Mouse (Mus musculus): ENCODE results near the gene Erv3. TPM values are rescaled to one million over a fixed set of nuclear protein-coding genes. Genes with fewer than 3 reads are reported as not detected.

The Erv3 gene
- polyA plus RNA-seq, 1 experiment from 2014 or later: not detected

DNA sequence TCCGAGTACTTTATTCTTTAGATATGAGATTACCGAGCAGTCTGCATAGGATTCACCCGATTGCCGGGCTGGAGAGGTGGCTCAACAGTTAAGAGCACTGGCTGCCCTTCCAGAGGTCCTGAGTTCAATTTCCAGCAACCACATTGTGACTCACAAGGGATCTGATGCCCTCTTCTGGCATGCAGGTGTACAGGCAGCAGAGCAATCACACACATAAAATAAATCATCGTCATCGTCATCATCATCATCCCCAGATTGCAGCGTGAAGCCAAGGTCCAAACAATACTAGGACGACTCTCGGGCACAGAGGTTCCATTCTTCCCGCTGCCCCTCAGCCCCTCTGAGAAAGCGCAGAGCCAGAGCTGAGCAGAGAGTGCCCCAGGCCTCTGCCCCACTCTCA, 51.9 kb downstream of the Erv3 start:
- no peak overlapping the region for H3K4me3 ChIP-seq (ENCODE audit: low read depth, low read length)
- H3K27me3 ChIP-seq (replicated peaks; ENCODE audit: control insufficient read depth, insufficient read depth, low read length): no peaks in the 10 kb centered on the region
- H3K9me3 ChIP-seq (replicated peaks; ENCODE audit: control insufficient read depth, low read length): no peaks in the 10 kb centered on the region
- H3K4me1 ChIP-seq (ENCODE audit: control insufficient read depth, insufficient read depth, low read length): no peaks in the 10 kb centered on the region
- ATAC-seq (no peak), DNase-seq (ENCODE audit: low spot score) (no peak)
- H3K27ac ChIP-seq (ENCODE audit: low read depth, low read length): no peak overlapping the region
- WGBS: 73% methylated on average over 11 of the region's 11 CpGs
- H3K9ac ChIP-seq (ENCODE audit: low read length): no peak overlapping the region
- no peak overlapping the region for H3K4me2 ChIP-seq (ENCODE audit: low read length)
- no peaks in the 10 kb centered on the region for H3K36me3 ChIP-seq (ENCODE audit: control insufficient read depth, insufficient read depth, low read length)

DNA sequence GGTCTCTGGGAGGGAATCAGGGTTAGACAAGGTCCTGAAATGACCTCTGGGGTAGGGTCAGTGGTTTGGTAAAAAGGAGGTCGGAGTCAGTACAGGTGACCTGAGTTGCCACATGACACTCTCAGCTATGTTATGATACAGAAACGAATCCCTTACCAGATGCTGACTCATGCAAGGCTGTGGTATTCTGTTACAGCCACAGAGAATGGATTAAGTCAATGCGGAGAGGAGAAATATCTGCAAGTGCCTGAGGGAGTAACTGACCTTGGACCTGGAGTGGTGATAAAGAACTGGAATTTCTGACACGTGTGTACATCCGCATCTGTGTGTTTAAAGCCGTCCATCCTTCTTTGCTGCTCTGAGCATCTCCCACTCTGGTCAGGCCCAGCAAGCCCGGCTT, 52.7 kb downstream of the Erv3 start:
- ATAC-seq (no peak), DNase-seq (ENCODE audit: low spot score) (no peak)
- no peaks in the 10 kb centered on the region for H3K36me3 ChIP-seq (ENCODE audit: control insufficient read depth, insufficient read depth, low read length)
- 91% methylated on average over 7 of the region's 7 CpGs for WGBS
- H3K27ac ChIP-seq (ENCODE audit: low read depth, low read length): no peak overlapping the region
- H3K27me3 ChIP-seq (replicated peaks; ENCODE audit: control insufficient read depth, insufficient read depth, low read length): no peaks in the 10 kb centered on the region
- no peak overlapping the region for H3K4me3 ChIP-seq (ENCODE audit: low read depth, low read length)
- H3K4me2 ChIP-seq (ENCODE audit: low read length): no peak overlapping the region
- H3K4me1 ChIP-seq (ENCODE audit: control insufficient read depth, insufficient read depth, low read length): no peaks in the 10 kb centered on the region
- H3K9ac ChIP-seq (ENCODE audit: low read length): no peak overlapping the region
- H3K9me3 ChIP-seq (replicated peaks; ENCODE audit: control insufficient read depth, low read length): no peaks in the 10 kb centered on the region

DNA sequence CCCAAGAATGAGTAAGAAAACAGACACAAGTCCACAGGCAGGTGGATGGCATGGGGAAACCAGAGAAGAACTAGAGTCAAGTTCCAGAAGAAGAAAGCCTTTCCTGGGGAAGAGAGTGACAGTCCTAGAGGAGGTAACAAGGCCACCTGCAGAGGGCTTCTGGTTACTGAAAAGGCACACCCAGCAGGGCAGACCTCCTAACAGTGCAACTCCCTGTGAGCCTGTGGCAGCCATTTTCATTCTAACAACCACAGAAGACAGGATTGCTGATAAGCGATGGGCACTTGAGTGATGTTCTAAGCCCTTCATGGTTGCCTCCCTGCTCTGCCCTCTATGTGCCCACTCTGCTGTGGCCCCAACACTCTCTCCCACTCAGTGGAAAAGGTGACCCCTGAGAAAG, 54.2 kb downstream of the Erv3 start:
- H3K9ac ChIP-seq (ENCODE audit: low read length): no peak overlapping the region
- 55% methylated on average over 1 of the region's 1 CpGs for WGBS
- ATAC-seq (no peak), DNase-seq (ENCODE audit: low spot score) (no peak)
- no peaks in the 10 kb centered on the region for H3K4me1 ChIP-seq (ENCODE audit: control insufficient read depth, insufficient read depth, low read length)
- H3K36me3 ChIP-seq (ENCODE audit: control insufficient read depth, insufficient read depth, low read length): no peaks in the 10 kb centered on the region
- no peak overlapping the region for H3K4me3 ChIP-seq (ENCODE audit: low read depth, low read length)
- H3K27me3 ChIP-seq (replicated peaks; ENCODE audit: control insufficient read depth, insufficient read depth, low read length): no peaks in the 10 kb centered on the region
- no peak overlapping the region for H3K4me2 ChIP-seq (ENCODE audit: low read length)
- no peak overlapping the region for H3K27ac ChIP-seq (ENCODE audit: low read depth, low read length)
- H3K9me3 ChIP-seq (replicated peaks; ENCODE audit: control insufficient read depth, low read length): no peaks in the 10 kb centered on the region

GRCm38 (mm10) chr2:131803801-131804200, 55.7 kb downstream of the Erv3 start:
- ATAC-seq (no peak), DNase-seq (ENCODE audit: low spot score) (no peak)
- Histone ChIP-seq H3K9me3 (replicated peaks; ENCODE audit: control insufficient read depth, low read length) (no peaks in the 10 kb centered on the region), H3K4me3 (ENCODE audit: low read depth, low read length) (no peak overlapping the region), H3K4me1 (ENCODE audit: control insufficient read depth, insufficient read depth, low read length) (no peaks in the 10 kb centered on the region), H3K27me3 (replicated peaks; ENCODE audit: control insufficient read depth, insufficient read depth, low read length) (no peaks in the 10 kb centered on the region), H3K36me3 (ENCODE audit: control insufficient read depth, insufficient read depth, low read length) (no peaks in the 10 kb centered on the region), H3K27ac (ENCODE audit: low read depth, low read length) (no peak overlapping the region), H3K4me2 (ENCODE audit: low read length) (no peak overlapping the region), H3K9ac (ENCODE audit: low read length) (no peak overlapping the region)
- WGBS: 83% methylated on average over 3 of the region's 3 CpGs

Other genes with a start within 250 kb of the Erv3 start
- gene Prnp, start 50.2 kb upstream of the Erv3 start, polyA plus RNA-seq (2014; fragmentation: Nextera tagmentation; extraction: Ambion mirVana): 111 and 125 TPM in 2 replicates
- 0.32 TPM in 1 of 2 replicates, not detected in the other for gene Prn, start 50.2 kb upstream of the Erv3 start, polyA plus RNA-seq (2014; fragmentation: Nextera tagmentation; extraction: Ambion mirVana)
- gene Prnd, start 91.1 kb upstream of the Erv3 start, polyA plus RNA-seq (2014; fragmentation: Nextera tagmentation; extraction: Ambion mirVana): 13.6 and 14.1 TPM in 2 replicates
- gene Rassf2, start 170.5 kb upstream of the Erv3 start, polyA plus RNA-seq (2014; fragmentation: Nextera tagmentation; extraction: Ambion mirVana): 17.9 and 20.3 TPM in 2 replicates